Mouse (Mus musculus) fat pad, adult 2 months (tissue): Measurements from ENCODE around the gene Mrgprb1.
"Not testable (repeated sequence)": the region's sequence is repeated elsewhere in the genome, so short reads cannot be mapped to it uniquely, and the experiment has no call there.

Source experiments
- DNase-seq: peaks from one replicate; pipeline ENCODE4 v3.0.0-alpha.2; 2011; ENCODE audit warnings: low read depth, low spot score; ENCODE audit errors: extremely low read depth

Gene Mrgprb1

DNA sequence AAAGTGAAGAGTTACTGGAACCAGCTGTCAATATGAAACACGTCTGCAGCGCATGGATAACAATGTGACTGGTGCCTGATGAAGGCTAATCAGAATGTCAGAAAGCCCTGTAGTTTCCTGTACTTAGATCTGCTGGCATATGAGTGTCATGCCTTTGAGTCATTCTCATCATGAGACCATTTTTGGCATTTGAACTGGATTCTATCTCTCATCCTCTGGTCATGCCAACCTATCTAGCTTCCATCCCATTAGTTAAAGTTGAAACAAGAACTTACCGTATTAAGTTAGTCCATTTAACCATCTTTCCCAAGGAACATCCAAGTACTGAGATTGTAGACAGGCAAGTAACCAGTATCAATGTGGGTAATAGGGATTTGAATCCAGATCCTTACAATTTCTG lies at the start of gene Mrgprb1:
Mrgprb1 (minus strand) TSS at position 101 of the 400 bp plus-strand sequence.
- DNase-seq = no peak

DNA sequence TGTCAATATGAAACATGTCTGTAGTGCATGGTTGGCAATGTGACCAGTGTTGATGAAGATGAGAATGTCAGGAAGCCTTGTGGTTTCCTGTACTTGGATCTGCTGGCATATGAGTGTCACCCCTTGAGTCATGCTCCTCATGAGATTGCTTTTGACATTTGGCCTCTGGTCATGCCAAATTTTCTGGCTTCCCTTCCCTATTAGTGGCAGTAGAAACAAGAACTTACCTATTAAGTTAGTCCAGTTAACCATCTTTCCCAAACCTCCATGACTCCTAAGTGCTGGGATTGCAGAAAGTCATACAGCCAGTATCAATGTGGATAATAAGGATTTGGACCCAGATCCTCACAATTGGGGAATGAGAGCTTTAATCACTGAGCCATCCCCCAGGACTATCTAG lies 43.1 kb upstream of the Mrgprb1 start, which contains the start of gene Mrgprx2:
Mrgprx2 (minus strand) TSS at position 101 of the 400 bp plus-strand sequence.
- no peak for DNase-seq

DNA sequence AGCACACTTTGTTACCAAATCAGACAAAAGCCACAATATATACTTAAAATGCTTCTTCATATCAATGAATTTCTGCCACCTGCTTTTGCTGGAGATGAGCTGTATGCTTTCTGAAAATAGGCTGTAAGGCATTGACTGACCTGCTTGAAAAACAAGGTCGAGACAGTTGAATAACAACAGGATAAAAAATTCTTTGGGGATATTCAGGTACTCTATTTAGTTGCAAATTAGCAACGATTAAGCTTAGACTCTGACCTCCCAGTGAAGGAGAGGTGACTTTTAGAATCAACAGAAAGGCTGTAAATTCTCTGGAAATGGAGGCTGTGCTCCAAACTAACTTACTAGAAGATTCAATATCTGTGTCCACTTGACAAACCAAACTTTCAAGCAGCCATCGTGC lies 19.6 kb downstream of the Mrgprb1 start:
- DNase-seq = no peak

DNA sequence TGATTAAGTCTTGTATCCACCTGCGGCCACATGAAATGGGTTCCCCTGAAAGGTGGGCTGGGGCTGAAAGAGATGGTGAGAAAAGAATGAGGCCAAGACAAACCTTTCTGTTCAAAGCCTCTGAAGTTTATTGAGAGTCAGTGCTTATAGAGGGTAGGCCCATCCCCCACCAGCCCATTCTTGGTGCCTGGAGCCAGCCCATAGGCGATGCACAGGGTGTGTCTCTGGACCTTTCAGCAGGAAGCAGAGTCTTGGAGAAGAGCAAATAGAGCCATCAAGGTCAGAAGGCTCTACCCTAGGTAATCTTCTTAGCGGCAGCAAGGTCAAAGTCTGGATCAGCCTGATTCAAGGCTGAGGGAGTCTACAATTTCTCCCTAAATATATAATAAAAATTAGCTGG lies 20.2 kb downstream of the Mrgprb1 start:
- DNase-seq = not testable (repeated sequence)
